Mouse (Mus musculus) liver, embryonic 13.5 days (tissue): ENCODE results near the gene Crygb. TPM values are rescaled to one million over a fixed set of nuclear protein-coding genes. Genes with fewer than 3 reads are reported as not detected.

Source experiments
- ATAC-seq: fragments of 200-750 bp; cut with Nextera tagmentation; 2 replicates; pipeline ENCODE4 v1.8.0; 2017; ENCODE audit warnings: low read depth, mild to moderate bottlenecking, moderate number of reproducible peaks, moderate library complexity
- DNase-seq: peaks from one replicate; pipeline ENCODE4 v3.0.0; 2022
- H3K27ac ChIP-seq: fragments of 300-500 bp; sonication (generic); 2 replicates; pipeline ENCODE4 v1.5.1; 2015; ENCODE audit warnings: moderate library complexity, mild to moderate bottlenecking, inconsistent platforms
- H3K27me3 ChIP-seq: fragments of 300-500 bp; sonication (generic); 2 replicates; pipeline ENCODE4 v1.6.1; 2015; ENCODE audit warnings: mild to moderate bottlenecking, inconsistent platforms
- H3K36me3 ChIP-seq: fragments of 300-500 bp; sonication (generic); 2 replicates; pipeline ENCODE4 v1.6.1; 2015; ENCODE audit warnings: mild to moderate bottlenecking, inconsistent platforms
- H3K4me1 ChIP-seq: fragments of 300-500 bp; sonication (generic); replicated peaks from 2 replicates; pipeline ENCODE4 v1.6.1; 2015; ENCODE audit warnings: inconsistent platforms
- H3K4me2 ChIP-seq: fragments of 300-500 bp; sonication (generic); 2 replicates; pipeline ENCODE4 v1.6.1; 2015; ENCODE audit warnings: inconsistent platforms, mild to moderate bottlenecking, moderate library complexity
- H3K4me3 ChIP-seq: fragments of 300-500 bp; sonication (generic); replicated peaks from 2 replicates; pipeline ENCODE4 v1.5.1; 2015; ENCODE audit warnings: mild to moderate bottlenecking, inconsistent platforms
- H3K9ac ChIP-seq: fragments of 300-500 bp; sonication (generic); 2 replicates; pipeline ENCODE4 v1.6.1; 2015; ENCODE audit warnings: mild to moderate bottlenecking, inconsistent platforms
- H3K9me3 ChIP-seq: fragments of 300-500 bp; sonication (generic); replicated peaks from 2 replicates; pipeline ENCODE4 v1.6.1; 2016; ENCODE audit warnings: inconsistent platforms
- WGBS: fragments of 180-500 bp; shearing (Covaris S2); methylation state at CpG from one replicate; pipeline ENCODE4 v1.1.7; 2015; ENCODE audit not compliant: insufficient replicate concordance; 5-methylcytosine and 5-hydroxymethylcytosine counted together
- polyA plus RNA-seq: library from polyadenylated mRNA; unstranded; fragments of >200 nt; fragmentation: Nextera tagmentation; extraction: Ambion mirVana; gene quantifications from 2 replicates; pipeline ENCODE4 v1.2.1, GENCODE M21; 2015

Gene Crygb
- polyA plus RNA-seq, 1 experiment from 2014 or later: not detected

- H3K4me1 ChIP-seq: no peaks in the 10 kb centered on the region
- no peaks in the 10 kb centered on the region for H3K9me3 ChIP-seq
- H3K36me3 ChIP-seq: no peaks in the 10 kb centered on the region
- no peak overlapping the region for H3K9ac ChIP-seq
- H3K4me3 ChIP-seq: no peak overlapping the region
- DNase-seq (no peak), ATAC-seq (no peak)
- WGBS: 43% methylated on average over 3 of the region's 3 CpGs
- H3K27me3 ChIP-seq: no peaks in the 10 kb centered on the region
- no peak overlapping the region for H3K4me2 ChIP-seq
- no peak overlapping the region for H3K27ac ChIP-seq
These were observed 46.6 kb downstream of the Crygb start for GRCm38 (mm10) chr1:65035513-65035912.

DNA sequence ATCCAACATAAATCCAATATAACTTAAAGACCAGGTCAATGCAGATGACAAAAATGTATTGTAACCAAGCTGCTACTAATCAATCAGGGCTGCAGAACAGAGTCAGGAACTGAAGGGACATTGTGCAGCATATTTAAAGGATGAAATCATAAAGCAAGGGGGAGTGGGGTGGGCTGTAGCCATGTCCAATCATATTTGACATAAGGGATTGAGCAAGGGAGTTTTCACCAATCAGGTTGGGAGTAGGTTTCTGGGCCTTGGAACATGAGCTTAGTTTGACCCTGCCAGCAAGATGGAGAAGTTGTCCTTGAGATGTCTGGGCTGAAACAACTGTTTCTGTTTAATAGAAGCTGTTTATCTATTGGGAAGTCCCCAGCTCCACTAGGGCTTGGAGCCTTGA is 49.4 kb downstream of the Crygb start, which contains the start of gene Akr1cl:
TSS of gene Akr1cl (minus strand) at position 119 of the 400 bp plus-strand sequence.
- no peaks in the 10 kb centered on the region for H3K4me1 ChIP-seq

More for the DNA sequence above, 49.4 kb downstream of the Crygb start, which contains the start of gene Akr1cl:
- DNase-seq: no peak
- no peaks in the 10 kb centered on the region for H3K36me3 ChIP-seq
- H3K27ac ChIP-seq: no peak within 1 kb of the TSS
- no peak within 1 kb of the TSS for H3K4me3 ChIP-seq
- H3K9me3 ChIP-seq: no peaks in the 10 kb centered on the region
- no peak within 1 kb of the TSS for H3K9ac ChIP-seq
- no peak within 1 kb of the TSS for H3K4me2 ChIP-seq
- no peaks in the 10 kb centered on the region for H3K27me3 ChIP-seq
- no peak for ATAC-seq

Other genes with a start within 250 kb of the Crygb start
- 2.0 and 2.1 TPM in 2 replicates for gene Plekhm3, start 125.5 kb downstream of the Crygb start, polyA plus RNA-seq
- not detected in 2 replicates for gene Akr1cl, start 49.5 kb downstream of the Crygb start, polyA plus RNA-seq
- not detected in 2 replicates for gene Cryge, start 31.1 kb downstream of the Crygb start, polyA plus RNA-seq
- not detected in 2 replicates for gene Crygd, start 18.8 kb downstream of the Crygb start, polyA plus RNA-seq
- gene Crygc, start 8.6 kb downstream of the Crygb start, polyA plus RNA-seq: not detected in 2 replicates
- gene Cryga, start 21.1 kb upstream of the Crygb start, polyA plus RNA-seq: not detected in 2 replicates
- gene Gm28845, start 37.3 kb upstream of the Crygb start, polyA plus RNA-seq: not detected in 2 replicates
- gene D630023F18Rik, start 40.9 kb upstream of the Crygb start, polyA plus RNA-seq: 0.29 and 0.45 TPM in 2 replicates
- gene Idh1, start 104.2 kb upstream of the Crygb start, polyA plus RNA-seq: 83.9 and 100 TPM in 2 replicates
- gene Pikfyve, start 104.4 kb upstream of the Crygb start, polyA plus RNA-seq: 4.1 and 6.1 TPM in 2 replicates
- gene Pth2r, start 199.8 kb upstream of the Crygb start, polyA plus RNA-seq: not detected in 2 replicates